Mouse (Mus musculus): ENCODE measurements around the gene 4930402K13Rik. TPM values are rescaled to one million over a fixed set of nuclear protein-coding genes. Genes with fewer than 3 reads are reported as not detected.

Gene 4930402K13Rik
- polyA plus RNA-seq, 1 experiment from 2014 or later = not detected

DNA sequence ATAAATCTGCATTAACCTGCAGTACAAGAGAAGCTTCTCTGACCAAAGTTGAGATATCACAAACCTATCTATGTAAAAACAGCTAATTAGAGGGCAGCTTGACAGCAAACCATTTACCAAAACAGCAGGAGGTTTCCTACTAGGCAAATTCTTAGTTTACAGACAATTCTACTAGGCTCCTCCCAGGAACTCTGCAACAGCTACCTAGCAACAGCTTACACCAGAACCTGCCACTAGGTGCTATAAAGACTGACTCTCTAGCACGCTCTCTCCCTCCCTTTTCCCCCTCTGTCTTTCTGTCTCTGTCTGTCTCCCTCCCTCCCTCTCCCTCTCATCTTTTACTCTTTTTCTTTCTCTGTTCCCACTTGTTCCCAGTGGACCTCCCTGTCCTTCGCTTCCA, 38.3 kb downstream of the 4930402K13Rik start:
- no peaks in the 10 kb centered on the region for H3K9me3 ChIP-seq (ENCODE audit: low read length)
- H3K36me3 ChIP-seq (ENCODE audit: insufficient read depth, low read length) = no peaks in the 10 kb centered on the region
- H3K4me2 ChIP-seq (replicated peaks; ENCODE audit: low read depth, low read length) = no peak overlapping the region
- ATAC-seq (ENCODE audit: low FRiP score, low TSS enrichment) = no peak
- no peak overlapping the region for H3K9ac ChIP-seq (replicated peaks; ENCODE audit: low read length)
- H3K4me1 ChIP-seq (ENCODE audit: insufficient read depth, low read length) = no peaks in the 10 kb centered on the region
- no peak overlapping the region for H3K27ac ChIP-seq (ENCODE audit: low read length)
- no peak overlapping the region for H3K4me3 ChIP-seq (ENCODE audit: low read length)
- WGBS = 42% methylated on average over 2 of the region's 2 CpGs
- H3K27me3 ChIP-seq (ENCODE audit: insufficient read depth, low read length) = no peaks in the 10 kb centered on the region

Other genes with a start within 250 kb of the 4930402K13Rik start
- gene Gm5751, start 230.3 kb upstream of the 4930402K13Rik start, polyA plus RNA-seq (2015; fragmentation: Nextera tagmentation; extraction: Ambion mirVana) = not detected in 2 replicates
- gene B630019K06Rik, start 212.2 kb upstream of the 4930402K13Rik start, polyA plus RNA-seq (2015; fragmentation: Nextera tagmentation; extraction: Ambion mirVana) = 2.6 and 2.7 TPM in 2 replicates
- gene Fthl17b, start 141.6 kb upstream of the 4930402K13Rik start, polyA plus RNA-seq (2015; fragmentation: Nextera tagmentation; extraction: Ambion mirVana) = not detected in 2 replicates
- not detected in 2 replicates for gene Fthl17c, start 128.0 kb upstream of the 4930402K13Rik start, polyA plus RNA-seq (2015; fragmentation: Nextera tagmentation; extraction: Ambion mirVana)
- not detected in 2 replicates for gene Fthl17d, start 117.8 kb upstream of the 4930402K13Rik start, polyA plus RNA-seq (2015; fragmentation: Nextera tagmentation; extraction: Ambion mirVana)
- not detected in 2 replicates for gene Fthl17e, start 71.1 kb upstream of the 4930402K13Rik start, polyA plus RNA-seq (2015; fragmentation: Nextera tagmentation; extraction: Ambion mirVana)
- gene Fthl17f, start 41.5 kb upstream of the 4930402K13Rik start, polyA plus RNA-seq (2015; fragmentation: Nextera tagmentation; extraction: Ambion mirVana) = not detected in 2 replicates
- 1.00 and 1.5 TPM in 2 replicates for gene Lancl3, start 95.3 kb downstream of the 4930402K13Rik start, polyA plus RNA-seq (2015; fragmentation: Nextera tagmentation; extraction: Ambion mirVana)
- gene Gm14862, start 152.3 kb downstream of the 4930402K13Rik start, polyA plus RNA-seq (2015; fragmentation: Nextera tagmentation; extraction: Ambion mirVana) = not detected in 2 replicates
- gene Xk, start 168.2 kb downstream of the 4930402K13Rik start, polyA plus RNA-seq (2015; fragmentation: Nextera tagmentation; extraction: Ambion mirVana) = 1.2 and 1.3 TPM in 2 replicates
- gene H2al1m, start 179.2 kb downstream of the 4930402K13Rik start, polyA plus RNA-seq (2015; fragmentation: Nextera tagmentation; extraction: Ambion mirVana) = not detected in 2 replicates
- gene H2al1k, start 246.1 kb downstream of the 4930402K13Rik start, polyA plus RNA-seq (2015; fragmentation: Nextera tagmentation; extraction: Ambion mirVana) = not detected in 2 replicates